Mouse (Mus musculus): ENCODE data around the gene Olfr346. TPM values are rescaled to one million over a fixed set of nuclear protein-coding genes. Genes with fewer than 3 reads are reported as not detected.

The Olfr346 gene
- not detected in 2 replicates for polyA plus RNA-seq (2015; fragmentation: Nextera tagmentation; extraction: Ambion mirVana)

DNA sequence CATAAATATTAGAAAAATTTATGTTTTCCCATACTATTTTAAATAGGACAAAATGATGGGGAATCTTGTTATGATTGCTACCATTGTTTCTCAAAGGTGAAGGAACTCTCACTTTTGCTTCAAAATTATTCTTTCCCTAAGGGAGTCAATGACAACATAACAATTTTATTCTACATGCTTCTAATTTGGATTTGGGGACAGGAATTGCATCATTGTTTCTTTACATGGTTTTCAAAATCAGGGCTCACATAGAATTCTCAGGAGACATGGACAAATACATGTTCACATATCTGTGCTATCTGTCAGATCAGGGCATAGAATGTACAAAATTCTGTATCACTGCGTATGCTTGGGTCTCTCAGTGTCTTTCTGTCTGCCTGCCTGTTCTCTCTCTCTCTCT lies at the start of gene Olfr346:
Gene Olfr346, plus strand, starts transcription at position 301 of the 400 bp plus-strand sequence.
- Histone ChIP-seq H3K9me3 (no peaks in the 10 kb centered on the region), H3K36me3 (no peaks in the 10 kb centered on the region), H3K4me3 (replicated peaks) (no peak within 1 kb of the TSS), H3K4me2 (no peak within 1 kb of the TSS), H3K9ac (no peak within 1 kb of the TSS), H3K27ac (no peak within 1 kb of the TSS), H3K27me3 (replicated peaks) (no peaks in the 10 kb centered on the region), H3K4me1 (no peaks in the 10 kb centered on the region)
- ATAC-seq (ENCODE audit: insufficient read depth, low FRiP score, low read depth) = no peak
- WGBS = 91% methylated on average over 1 of the region's 1 CpGs

- Histone ChIP-seq H3K36me3 (no peaks in the 10 kb centered on the region), H3K9me3 (no peaks in the 10 kb centered on the region), H3K4me1 (no peaks in the 10 kb centered on the region), H3K4me2 (no peak within 1 kb of the TSS), H3K4me3 (replicated peaks) (no peak within 1 kb of the TSS), H3K27me3 (replicated peaks) (no peaks in the 10 kb centered on the region), H3K9ac (no peak within 1 kb of the TSS), H3K27ac (no peak within 1 kb of the TSS)
- ATAC-seq (ENCODE audit: insufficient read depth, low FRiP score, low read depth) = no peak
- WGBS = 76% methylated on average over 1 of the region's 1 CpGs
Measured at GRCm38 (mm10) chr2:36639741-36640140, 45.8 kb upstream of the Olfr346 start, which contains the start of gene Olfr345. Olfr345 (plus strand) TSS chr2:36640041.

- Histone ChIP-seq H3K27ac (no peak within 1 kb of the TSS), H3K27me3 (replicated peaks) (no peaks in the 10 kb centered on the region), H3K36me3 (no peaks in the 10 kb centered on the region), H3K9ac (no peak within 1 kb of the TSS), H3K4me3 (replicated peaks) (no peak within 1 kb of the TSS), H3K9me3 (no peaks in the 10 kb centered on the region), H3K4me2 (no peak within 1 kb of the TSS), H3K4me1 (no peaks in the 10 kb centered on the region)
- ATAC-seq (ENCODE audit: insufficient read depth, low FRiP score, low read depth) = no peak
Measured at GRCm38 (mm10) chr2:36731602-36732001, 46.0 kb downstream of the Olfr346 start, which contains the start of gene Olfr347. Olfr347 (plus strand) TSS chr2:36731902.

DNA sequence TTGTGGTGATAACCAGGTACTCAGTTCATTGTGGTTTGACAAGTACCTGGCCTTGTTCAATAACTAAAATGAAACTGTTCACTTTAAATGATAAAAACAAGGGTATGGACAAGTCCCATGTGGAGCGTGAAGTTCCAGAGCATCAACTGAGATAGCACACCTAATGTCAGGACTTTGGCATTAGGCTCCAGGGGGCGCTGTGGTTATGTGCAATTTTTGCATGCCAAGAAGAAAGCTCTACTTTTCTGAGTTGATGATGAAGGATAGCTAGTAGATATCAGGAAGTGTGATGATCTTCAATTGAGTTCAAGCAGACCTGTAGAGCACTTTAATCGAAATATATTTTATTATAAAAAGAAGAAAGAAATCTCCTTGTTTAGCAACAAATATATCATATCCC lies 50.6 kb downstream of the Olfr346 start:
- Histone ChIP-seq H3K9ac (no peak overlapping the region), H3K27ac (no peak overlapping the region), H3K4me1 (no peaks in the 10 kb centered on the region), H3K36me3 (no peaks in the 10 kb centered on the region), H3K9me3 (no peaks in the 10 kb centered on the region), H3K4me3 (replicated peaks) (no peak overlapping the region), H3K27me3 (replicated peaks) (no peaks in the 10 kb centered on the region), H3K4me2 (no peak overlapping the region)
- 57% methylated on average over 3 of the region's 3 CpGs for whole genome bisulfite sequencing
- ATAC-seq (ENCODE audit: insufficient read depth, low FRiP score, low read depth) = no peak

Other genes starting within 250 kb of the Olfr346 start
- gene Olfr340, start 233.2 kb upstream of the Olfr346 start, polyA plus RNA-seq (2015; fragmentation: Nextera tagmentation; extraction: Ambion mirVana) = not detected in 2 replicates
- not detected in 2 replicates for gene Olfr341, start 203.3 kb upstream of the Olfr346 start, polyA plus RNA-seq (2015; fragmentation: Nextera tagmentation; extraction: Ambion mirVana)
- gene Olfr342, start 160.8 kb upstream of the Olfr346 start, polyA plus RNA-seq (2015; fragmentation: Nextera tagmentation; extraction: Ambion mirVana) = not detected in 2 replicates
- not detected in 2 replicates for gene Olfr344, start 119.1 kb upstream of the Olfr346 start, polyA plus RNA-seq (2015; fragmentation: Nextera tagmentation; extraction: Ambion mirVana)
- gene Olfr345, start 45.7 kb upstream of the Olfr346 start, polyA plus RNA-seq (2015; fragmentation: Nextera tagmentation; extraction: Ambion mirVana) = not detected in 2 replicates
- gene Olfr347, start 46.1 kb downstream of the Olfr346 start, polyA plus RNA-seq (2015; fragmentation: Nextera tagmentation; extraction: Ambion mirVana) = not detected in 2 replicates
- not detected in 2 replicates for gene Olfr348, start 98.5 kb downstream of the Olfr346 start, polyA plus RNA-seq (2015; fragmentation: Nextera tagmentation; extraction: Ambion mirVana)
- not detected in 2 replicates for gene Olfr50, start 104.8 kb downstream of the Olfr346 start, polyA plus RNA-seq (2015; fragmentation: Nextera tagmentation; extraction: Ambion mirVana)
- not detected in 2 replicates for gene Olfr3, start 131.2 kb downstream of the Olfr346 start, polyA plus RNA-seq (2015; fragmentation: Nextera tagmentation; extraction: Ambion mirVana)
- not detected in 2 replicates for gene Olfr350, start 160.5 kb downstream of the Olfr346 start, polyA plus RNA-seq (2015; fragmentation: Nextera tagmentation; extraction: Ambion mirVana)
- gene Olfr351, start 176.9 kb downstream of the Olfr346 start, polyA plus RNA-seq (2015; fragmentation: Nextera tagmentation; extraction: Ambion mirVana) = not detected in 2 replicates
- gene Olfr352, start 182.7 kb downstream of the Olfr346 start, polyA plus RNA-seq (2015; fragmentation: Nextera tagmentation; extraction: Ambion mirVana) = not detected in 2 replicates
- not detected in 2 replicates for gene Olfr353, start 207.1 kb downstream of the Olfr346 start, polyA plus RNA-seq (2015; fragmentation: Nextera tagmentation; extraction: Ambion mirVana)
- gene Olfr354, start 219.9 kb downstream of the Olfr346 start, polyA plus RNA-seq (2015; fragmentation: Nextera tagmentation; extraction: Ambion mirVana) = not detected in 2 replicates
- gene Olfr355, start 243.1 kb downstream of the Olfr346 start, polyA plus RNA-seq (2015; fragmentation: Nextera tagmentation; extraction: Ambion mirVana) = not detected in 2 replicates